Mouse (Mus musculus) gastrocnemius, postnatal 10 days (tissue): ENCODE measurements around the gene Fndc11. TPM values are rescaled to one million over a fixed set of nuclear protein-coding genes. Genes with fewer than 3 reads are reported as not detected.

Experiments
- total RNA-seq, 2 experiments: library from RNA; stranded (reverse); gene quantifications; 2 replicates each; pipeline ENCODE4 v1.2.3; 2021

Fndc11 gene
- total RNA-seq, 2 experiments from 2014 or later: not detected

Other genes starting within 250 kb of the Fndc11 start
- 1 to 10 TPM; 6.1 to 7.6 TPM for gene Col20a1, start 233.5 kb upstream of the Fndc11 start, total RNA-seq
- gene Chrna4, start 176.5 kb upstream of the Fndc11 start, total RNA-seq: 1 to 10 TPM; 2.6 to 2.8 TPM
- under 1 TPM; 0.23 to 0.47 TPM for gene Kcnq2, start 84.7 kb upstream of the Fndc11 start, total RNA-seq
- 1,000 to 10,000 TPM; 1,498 to 1,682 TPM for gene Eef1a2, start 63.0 kb upstream of the Fndc11 start, total RNA-seq
- gene Ppdpf, start 32.8 kb upstream of the Fndc11 start, total RNA-seq: 10 to 100 TPM; 55.2 to 60.3 TPM
- gene Ptk6, start 17.2 kb upstream of the Fndc11 start, total RNA-seq: not detected
- under 1 TPM; 0.12 to 0.14 TPM for gene Srms, start 6.8 kb upstream of the Fndc11 start, total RNA-seq
- 1 to 10 TPM; 3.2 to 4.0 TPM for gene Helz2, start 22.0 kb downstream of the Fndc11 start, total RNA-seq
- 10 to 100 TPM in 1 of 2 experiments, 1 to 10 TPM in 1; 9.1 to 11.0 TPM for gene Gmeb2, start 68.0 kb downstream of the Fndc11 start, total RNA-seq
- gene Stmn3, start 94.5 kb downstream of the Fndc11 start, total RNA-seq: 1 to 10 TPM; 1.1 to 1.6 TPM
- 10 to 100 TPM; 21.1 to 23.0 TPM for gene Rtel1, start 99.7 kb downstream of the Fndc11 start, total RNA-seq
- gene Zgpat, start 144.9 kb downstream of the Fndc11 start, total RNA-seq: 10 to 100 TPM; 13.1 to 18.3 TPM
- 10 to 100 TPM; 25.2 to 30.8 TPM for gene Arfrp1, start 145.4 kb downstream of the Fndc11 start, total RNA-seq
- 1 to 10 TPM; 5.8 to 9.7 TPM for gene Lime1, start 160.1 kb downstream of the Fndc11 start, total RNA-seq
- 1 to 10 TPM; 5.8 to 8.4 TPM for gene Zbtb46, start 239.4 kb downstream of the Fndc11 start, total RNA-seq